Mouse (Mus musculus): ENCODE results near the gene Capn6.

Gene Capn6

DNA sequence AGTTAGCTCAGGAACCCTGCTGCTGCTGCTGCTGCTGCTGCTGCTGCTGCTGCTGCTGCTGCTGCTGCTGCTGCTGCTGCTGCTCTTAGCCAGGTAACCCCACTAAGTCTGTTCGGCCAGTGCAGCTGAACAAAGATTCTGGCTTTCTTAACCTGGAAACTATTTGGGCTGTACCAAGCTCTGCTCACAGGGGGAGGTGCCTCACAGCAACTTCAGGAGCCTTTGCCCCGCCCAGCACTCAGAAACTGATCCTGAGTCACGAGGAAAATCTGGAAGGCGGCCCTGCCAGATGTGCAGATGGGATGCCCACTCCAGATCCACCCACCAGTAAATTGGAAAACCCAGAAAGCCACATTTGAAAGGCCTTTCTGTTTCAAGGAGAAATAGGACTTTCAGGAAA, at the start of gene Capn6:
Gene Capn6 (minus strand): TSS at position 203 of the 400 bp plus-strand sequence.
- no peak for DNase-seq

DNA sequence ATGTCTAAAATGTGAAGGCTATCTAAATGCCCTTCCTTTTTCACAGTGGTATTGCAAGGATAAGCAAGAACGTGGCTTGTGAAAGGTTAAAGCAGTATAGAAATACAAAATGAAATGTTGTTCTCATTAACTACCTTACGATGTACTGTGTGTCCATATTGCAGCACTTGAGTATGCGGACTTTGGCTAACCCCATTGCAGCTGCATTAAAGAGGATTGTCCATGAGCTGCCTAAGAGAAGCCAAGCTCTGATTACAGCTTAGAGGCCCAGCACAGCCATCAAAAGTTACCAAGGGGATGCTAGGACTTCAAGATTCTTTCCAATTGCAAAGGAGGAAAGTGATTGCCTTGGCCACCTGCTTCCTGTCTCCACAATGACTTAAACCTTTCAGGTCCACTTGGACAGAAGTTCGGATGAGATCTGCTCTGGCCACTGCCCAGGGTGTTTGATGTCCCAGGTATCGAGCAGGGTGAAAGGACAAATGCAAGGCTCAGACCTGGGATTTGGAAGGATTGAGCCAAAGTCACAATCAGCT, 40.0 kb upstream of the Capn6 start:
- DNase-seq = no peak

- no peak for DNase-seq
Measured at GRCm38 (mm10) chrX:143851351-143851750, 24.1 kb upstream of the Capn6 start.

GRCm38 (mm10) chrX:143849969-143850368, 22.8 kb upstream of the Capn6 start:
- no peak for DNase-seq

- no peak for DNase-seq
Measured at GRCm38 (mm10) chrX:143846637-143847036, 19.4 kb upstream of the Capn6 start.

DNA sequence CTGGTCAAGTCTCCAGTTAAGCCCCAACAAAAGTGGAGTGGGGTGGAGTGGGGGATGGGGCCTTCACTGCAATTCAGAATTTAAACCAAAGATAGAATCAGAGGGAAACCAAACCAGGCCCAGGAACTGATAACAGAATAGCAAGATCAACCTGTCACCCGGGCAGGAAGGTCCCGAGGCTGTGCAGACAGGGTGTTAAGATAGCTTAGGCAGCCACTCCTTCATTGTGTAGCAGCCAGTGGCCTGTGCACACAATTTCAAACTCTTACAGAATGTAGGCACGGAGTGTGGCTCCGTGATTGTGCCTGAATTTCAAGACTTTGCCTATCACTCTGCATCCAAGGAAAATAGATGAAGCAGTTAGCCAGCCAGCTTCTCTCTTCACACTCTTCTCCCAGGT, 693 bp downstream of the Capn6 start:
- DNase-seq = no peak

DNA sequence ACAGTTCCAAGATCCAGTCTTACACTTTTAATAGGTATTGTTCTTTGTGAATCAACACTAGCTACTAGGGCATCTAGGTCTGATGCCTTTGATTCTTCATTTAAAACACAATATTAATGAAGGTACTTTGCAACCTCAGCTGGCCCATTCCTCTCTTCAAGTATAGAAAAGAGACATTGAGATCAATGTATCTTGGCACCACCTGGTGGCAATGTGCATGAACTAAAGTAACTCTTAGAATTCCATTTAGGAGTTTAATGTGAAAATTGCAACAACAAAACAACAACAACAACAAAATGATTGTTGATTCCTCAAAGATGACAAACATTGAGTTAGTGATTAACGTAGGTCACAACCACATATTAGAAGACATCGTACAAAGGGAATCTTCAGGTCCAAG, 8.3 kb downstream of the Capn6 start:
- DNase-seq = no peak

DNA sequence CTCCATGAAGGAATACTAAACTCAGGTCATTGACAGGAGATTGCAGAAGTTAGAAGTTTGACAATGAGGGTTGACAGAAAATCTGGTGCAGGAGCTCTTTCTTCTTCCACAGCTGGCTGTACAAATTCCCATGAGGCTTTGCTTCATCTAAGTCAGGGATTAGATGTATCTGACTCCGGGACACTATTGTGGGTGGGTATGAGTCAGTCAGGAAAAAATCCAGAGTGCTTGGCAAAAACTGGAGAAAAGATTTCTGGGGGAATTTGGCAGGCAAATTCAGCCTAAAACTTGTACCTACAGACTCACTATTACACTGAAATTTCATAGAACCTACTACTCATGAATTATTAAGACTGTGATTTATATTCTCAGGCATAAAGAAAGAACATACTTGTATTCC, 11.3 kb downstream of the Capn6 start:
- no peak for DNase-seq

DNA sequence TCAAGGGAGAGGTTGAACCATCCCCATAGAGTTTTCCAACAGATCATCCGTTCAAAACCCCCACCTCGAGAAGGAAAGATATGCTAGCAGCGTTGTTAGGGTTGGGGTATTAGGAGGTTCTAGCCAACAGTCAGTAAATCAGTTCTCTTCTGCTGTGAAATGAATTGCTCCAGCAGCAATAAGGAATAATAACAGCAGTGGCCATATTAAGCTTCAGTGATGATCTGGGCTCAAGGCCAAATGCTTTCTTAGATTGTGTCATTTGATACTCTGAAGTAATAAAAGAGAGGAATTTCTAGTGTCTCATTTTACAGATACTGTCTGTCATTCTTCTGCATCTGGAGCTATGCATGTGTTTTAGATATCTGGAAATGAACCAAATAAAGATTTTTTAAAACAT, 64.7 kb downstream of the Capn6 start:
- no peak for DNase-seq

Measured in cerebellum, adult 18-20 months (tissue).